Mouse (Mus musculus) hindbrain, embryonic 14.5 days (tissue): ENCODE measurements around the gene Jaml. TPM values are rescaled to one million over a fixed set of nuclear protein-coding genes. Genes with fewer than 3 reads are reported as not detected.

Source experiments
- ATAC-seq: fragments of 200-750 bp; cut with Nextera tagmentation; 2 replicates; pipeline ENCODE4 v1.8.0; 2017; ENCODE audit warnings: moderate number of reproducible peaks, mild to moderate bottlenecking, moderate TSS enrichment, moderate library complexity; ENCODE audit not compliant: low FRiP score
- DNase-seq: peaks from one replicate; pipeline ENCODE4 v3.0.0-alpha.2; 2015; ENCODE audit warnings: low spot score
- H3K27ac ChIP-seq: fragments of 300-500 bp; sonication (generic); 2 replicates; pipeline ENCODE4 v1.5.1; 2014; ENCODE audit warnings: mild to moderate bottlenecking, moderate library complexity
- H3K27me3 ChIP-seq: fragments of 300-500 bp; sonication (generic); 2 replicates; pipeline ENCODE4 v1.6.1; 2014; ENCODE audit warnings: mild to moderate bottlenecking, low read length, mixed read lengths; ENCODE audit not compliant: control insufficient read depth, insufficient read depth
- H3K36me3 ChIP-seq: fragments of 300-500 bp; sonication (generic); replicated peaks from 2 replicates; pipeline ENCODE4 v1.6.1; 2014; ENCODE audit not compliant: control insufficient read depth, insufficient read depth
- H3K4me1 ChIP-seq: fragments of 300-500 bp; sonication (generic); replicated peaks from 2 replicates; pipeline ENCODE4 v1.6.1; 2014; ENCODE audit warnings: antibody characterized with exemption, low read length, mixed read lengths; ENCODE audit not compliant: control insufficient read depth, insufficient read depth
- H3K4me2 ChIP-seq: fragments of 300-500 bp; sonication (generic); replicated peaks from 2 replicates; pipeline ENCODE4 v1.6.1; 2014; ENCODE audit warnings: mild to moderate bottlenecking, moderate library complexity
- H3K4me3 ChIP-seq: fragments of 300-500 bp; sonication (generic); replicated peaks from 2 replicates; pipeline ENCODE4 v1.5.1; 2014; ENCODE audit warnings: mild to moderate bottlenecking, low read length
- H3K9ac ChIP-seq: fragments of 300-500 bp; sonication (generic); 2 replicates; pipeline ENCODE4 v1.6.1; 2014
- H3K9me3 ChIP-seq: fragments of 300-500 bp; sonication (generic); 2 replicates; pipeline ENCODE4 v1.6.1; 2016; ENCODE audit warnings: low read length; ENCODE audit not compliant: control insufficient read depth
- WGBS: fragments of 180-500 bp; shearing (Covaris S2); extraction: QIAGEN DNeasy Blood & Tissue Kit; methylation state at CpG from one replicate; pipeline ENCODE4 v1.1.7; 2014; 5-methylcytosine and 5-hydroxymethylcytosine counted together
- polyA plus RNA-seq: library from polyadenylated mRNA; unstranded; fragments of >200 nt; fragmentation: Nextera tagmentation; extraction: Ambion mirVana; gene quantifications from 2 replicates; pipeline ENCODE4 v1.2.1, GENCODE M21; 2014

The Jaml gene
- polyA plus RNA-seq, 1 experiment from 2014 or later = not detected

DNA sequence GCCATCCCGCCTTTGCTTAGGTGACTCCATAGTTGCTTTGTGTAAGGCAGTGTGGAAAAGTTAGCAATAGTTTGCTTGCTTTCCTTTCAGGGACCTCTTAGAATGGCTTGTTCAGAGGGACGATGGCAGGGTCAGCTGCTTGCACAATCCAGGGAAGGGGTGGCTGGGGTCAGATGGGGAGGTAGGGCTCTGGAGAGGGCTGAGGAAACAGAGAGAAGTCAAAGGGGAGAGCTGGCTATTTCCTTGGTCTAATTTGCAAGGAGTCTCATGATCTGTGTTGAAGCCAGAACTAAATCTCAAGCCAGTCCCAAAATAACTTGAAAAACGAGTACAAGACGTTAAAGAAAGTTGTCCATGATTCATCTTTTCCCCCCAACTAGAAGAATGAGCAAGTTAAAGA lies 13.7 kb downstream of the Jaml start:
- H3K4me3 ChIP-seq = no peak overlapping the region
- no peaks in the 10 kb centered on the region for H3K36me3 ChIP-seq
- no peaks in the 10 kb centered on the region for H3K9me3 ChIP-seq
- H3K4me1 ChIP-seq = no peaks in the 10 kb centered on the region
- H3K27ac ChIP-seq = 0 out of 2 replicates have a peak overlapping the region, but pooled peaks have one; percentile 32
- no peak for DNase-seq
- no peak overlapping the region for H3K9ac ChIP-seq
- no peak for ATAC-seq
- WGBS = 74% methylated on average over 4 of the region's 4 CpGs
- no peaks in the 10 kb centered on the region for H3K27me3 ChIP-seq
- no peak overlapping the region for H3K4me2 ChIP-seq

DNA sequence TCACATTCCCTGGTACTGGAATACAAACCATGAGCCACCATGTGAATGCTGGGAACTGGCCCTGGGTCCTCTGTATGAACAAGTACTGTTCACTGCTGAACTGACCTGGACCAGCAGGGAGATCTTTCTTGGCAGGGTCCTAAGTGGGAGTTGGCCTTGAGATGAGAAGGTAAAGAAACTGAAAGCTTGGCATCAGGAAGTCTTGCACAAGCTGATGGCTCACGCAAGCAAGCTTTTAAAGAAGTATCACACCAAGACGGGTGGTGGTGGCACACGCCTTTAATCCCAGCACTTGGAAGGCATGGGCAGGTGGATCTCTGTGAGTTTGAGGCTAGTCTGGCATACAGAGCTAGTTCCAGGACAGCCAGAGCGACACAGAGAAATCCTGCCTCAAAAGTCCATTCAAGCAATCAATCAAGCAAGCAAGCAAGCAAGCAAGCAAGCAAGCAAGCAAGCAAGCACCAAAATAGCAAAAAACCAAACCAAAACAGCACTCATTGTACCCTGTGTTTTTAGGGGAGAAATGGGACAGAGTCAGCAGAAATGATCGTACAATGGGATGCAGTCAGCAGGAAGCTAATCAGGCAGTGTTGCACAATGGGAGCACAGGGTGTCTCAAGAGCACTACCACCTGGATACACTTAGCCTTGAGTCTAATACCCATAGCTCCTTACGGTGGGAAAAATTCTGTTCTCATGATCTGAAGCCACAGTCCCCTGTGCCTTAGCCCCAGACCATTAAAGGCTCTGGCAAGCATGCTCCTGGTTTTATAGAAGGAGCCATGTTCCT lies 16.4 kb downstream of the Jaml start:
- H3K36me3 ChIP-seq = no peaks in the 10 kb centered on the region
- ATAC-seq = no peak
- no peak overlapping the region for H3K27ac ChIP-seq
- no peaks in the 10 kb centered on the region for H3K27me3 ChIP-seq
- H3K4me2 ChIP-seq = no peak overlapping the region
- no peaks in the 10 kb centered on the region for H3K9me3 ChIP-seq
- 85% methylated on average over 6 of the region's 6 CpGs for WGBS
- H3K9ac ChIP-seq = no peak overlapping the region
- no peak overlapping the region for H3K4me3 ChIP-seq
- no peak for DNase-seq
- no peaks in the 10 kb centered on the region for H3K4me1 ChIP-seq

GRCm38 (mm10) chr9:45097877-45098276 lies 18.9 kb downstream of the Jaml start:
- 85% methylated on average over 5 of the region's 5 CpGs for WGBS
- no peak overlapping the region for H3K9ac ChIP-seq
- no peaks in the 10 kb centered on the region for H3K36me3 ChIP-seq
- no peaks in the 10 kb centered on the region for H3K9me3 ChIP-seq
- DNase-seq = no peak
- H3K27ac ChIP-seq = no peak overlapping the region
- H3K27me3 ChIP-seq = no peaks in the 10 kb centered on the region
- ATAC-seq = no peak
- H3K4me3 ChIP-seq = no peak overlapping the region
- no peak overlapping the region for H3K4me2 ChIP-seq
- no peaks in the 10 kb centered on the region for H3K4me1 ChIP-seq

DNA sequence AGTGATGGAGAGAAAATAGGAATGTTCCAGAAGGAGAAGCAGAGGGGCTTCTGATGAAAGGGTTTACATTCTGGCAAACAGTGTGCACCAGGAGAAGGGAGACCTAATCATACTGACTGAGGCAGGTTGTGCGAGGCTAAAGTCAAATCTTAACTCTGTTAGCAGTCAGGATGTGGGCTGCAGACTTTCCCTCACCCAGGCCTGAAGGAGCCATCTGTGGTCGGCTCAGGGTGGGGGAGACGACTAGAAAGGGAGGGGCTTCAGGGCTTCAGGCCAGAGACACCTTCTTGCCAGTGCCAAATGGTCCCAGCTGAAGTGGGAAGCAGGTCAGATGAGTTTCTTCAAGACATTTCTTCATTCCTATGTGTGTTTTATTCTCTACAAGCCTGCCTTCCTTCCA lies 19.4 kb downstream of the Jaml start:
- H3K9me3 ChIP-seq = no peaks in the 10 kb centered on the region
- 59% methylated on average over 3 of the region's 3 CpGs for WGBS
- no peak overlapping the region for H3K4me2 ChIP-seq
- no peaks in the 10 kb centered on the region for H3K4me1 ChIP-seq
- no peaks in the 10 kb centered on the region for H3K27me3 ChIP-seq
- DNase-seq (no peak), ATAC-seq (no peak)
- H3K9ac ChIP-seq = no peak overlapping the region
- no peak overlapping the region for H3K4me3 ChIP-seq
- no peak overlapping the region for H3K27ac ChIP-seq
- no peaks in the 10 kb centered on the region for H3K36me3 ChIP-seq

DNA sequence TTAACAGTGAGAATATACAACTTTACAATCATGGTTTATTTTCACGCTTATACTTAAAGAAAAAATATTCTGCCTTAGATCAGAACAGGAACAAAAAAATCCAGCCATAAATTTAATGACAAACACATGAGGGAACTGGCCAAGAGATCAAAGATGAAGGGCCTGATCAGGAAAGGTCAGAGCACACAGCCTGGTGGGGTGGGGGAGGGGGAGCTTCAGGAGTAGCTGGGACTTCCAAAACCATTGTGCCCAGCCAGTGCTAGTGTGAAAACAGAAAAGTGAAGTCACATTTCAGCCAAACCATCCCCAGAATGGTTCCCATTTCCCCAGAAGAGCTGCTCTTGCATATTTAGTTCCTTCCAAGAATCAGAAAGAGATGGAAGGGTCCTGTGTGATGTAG lies 23.5 kb downstream of the Jaml start:
- no peaks in the 10 kb centered on the region for H3K36me3 ChIP-seq
- no peak for ATAC-seq
- no peak for DNase-seq
- no peaks in the 10 kb centered on the region for H3K4me1 ChIP-seq
- H3K27me3 ChIP-seq = no peaks in the 10 kb centered on the region
- 86% methylated on average over 1 of the region's 1 CpGs for WGBS
- no peak overlapping the region for H3K4me2 ChIP-seq
- H3K4me3 ChIP-seq = no peak overlapping the region
- H3K9me3 ChIP-seq = no peaks in the 10 kb centered on the region
- no peak overlapping the region for H3K27ac ChIP-seq
- H3K9ac ChIP-seq = no peak overlapping the region

GRCm38 (mm10) chr9:45103211-45103979 lies 24.4 kb downstream of the Jaml start:
- Histone ChIP-seq H3K4me3 (no peak overlapping the region), H3K4me2 (no peak overlapping the region), H3K4me1 (no peaks in the 10 kb centered on the region), H3K9me3 (no peaks in the 10 kb centered on the region), H3K9ac (no peak overlapping the region), H3K36me3 (no peaks in the 10 kb centered on the region), H3K27ac (no peak overlapping the region), H3K27me3 (no peaks in the 10 kb centered on the region)
- ATAC-seq (no peak), DNase-seq (no peak)
- 76% methylated on average over 11 of the region's 11 CpGs for WGBS

- Histone ChIP-seq H3K36me3 (no peaks in the 10 kb centered on the region), H3K27me3 (no peaks in the 10 kb centered on the region), H3K9ac (no peak overlapping the region), H3K9me3 (no peaks in the 10 kb centered on the region), H3K27ac (no peak overlapping the region), H3K4me2 (no peak overlapping the region), H3K4me3 (no peak overlapping the region), H3K4me1 (no peaks in the 10 kb centered on the region)
- no peak for DNase-seq
- no peak for ATAC-seq
- 96% methylated on average over 2 of the region's 2 CpGs for WGBS
Observed at GRCm38 (mm10) chr9:45105596-45106374, 26.8 kb downstream of the Jaml start.

- no peak overlapping the region for H3K27ac ChIP-seq
- H3K9ac ChIP-seq = peak overlapping the region; percentile 41
- no peaks in the 10 kb centered on the region for H3K27me3 ChIP-seq
- peaks cover 19% of the 10 kb centered on the region for H3K4me1 ChIP-seq
- no peaks in the 10 kb centered on the region for H3K9me3 ChIP-seq
- peak overlapping the region; percentile 51 for H3K4me2 ChIP-seq
- ATAC-seq = peak; percentile 82; the same call in 1 of the 2 replicates
- H3K36me3 ChIP-seq = no peaks in the 10 kb centered on the region
- peak; percentile 84 for DNase-seq
- WGBS = 3% methylated on average over 14 of the region's 14 CpGs
- peak overlapping the region; percentile 32 for H3K4me3 ChIP-seq
Observed at GRCm38 (mm10) chr9:45115706-45116105, 36.7 kb downstream of the Jaml start.

DNA sequence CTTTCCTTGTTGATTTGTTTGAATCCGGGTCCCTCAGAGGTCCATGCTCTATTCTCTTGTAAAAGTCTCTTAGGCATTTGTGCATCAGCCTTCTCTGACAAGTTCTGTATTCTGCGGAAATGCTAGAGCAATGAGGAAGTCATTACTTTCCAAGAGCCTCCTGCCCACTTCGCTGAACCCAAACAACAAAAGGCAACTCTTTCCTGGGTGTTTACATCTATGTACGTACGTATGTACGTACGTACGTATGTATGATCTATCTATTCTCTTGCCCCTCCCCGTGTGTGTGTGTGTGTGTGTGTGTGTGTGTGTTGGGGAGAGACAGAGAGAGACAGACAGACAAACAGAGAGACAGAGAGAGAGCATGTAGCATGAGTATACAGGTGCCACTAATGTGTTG lies 37.8 kb downstream of the Jaml start:
- H3K27me3 ChIP-seq = no peaks in the 10 kb centered on the region
- DNase-seq (no peak), ATAC-seq (no peak)
- no peak overlapping the region for H3K4me3 ChIP-seq
- H3K9me3 ChIP-seq = no peaks in the 10 kb centered on the region
- H3K27ac ChIP-seq = no peak overlapping the region
- H3K4me1 ChIP-seq = peaks cover 20% of the 10 kb centered on the region
- H3K36me3 ChIP-seq = no peaks in the 10 kb centered on the region
- 64% methylated on average over 9 of the region's 9 CpGs for WGBS
- no peak overlapping the region for H3K4me2 ChIP-seq
- H3K9ac ChIP-seq = no peak overlapping the region
